Mouse (Mus musculus) mammary gland, adult 2 months (tissue): Measurements from ENCODE around the gene Klk1b11. TPM values are rescaled to one million over a fixed set of nuclear protein-coding genes. Genes with fewer than 3 reads are reported as not detected.

Experiments used
- polyA plus RNA-seq: library from polyadenylated mRNA; depleted of rRNA; stranded (reverse); fragments of >200 nt; gene quantifications from 2 replicates; pipeline ENCODE4 v1.2.3, GENCODE M21; 2012; ENCODE audit warnings: low replicate concordance; rRNA removed

Gene Klk1b11
- 0.14 TPM in 1 of 2 replicates, not detected in the other for polyA plus RNA-seq

DNA sequence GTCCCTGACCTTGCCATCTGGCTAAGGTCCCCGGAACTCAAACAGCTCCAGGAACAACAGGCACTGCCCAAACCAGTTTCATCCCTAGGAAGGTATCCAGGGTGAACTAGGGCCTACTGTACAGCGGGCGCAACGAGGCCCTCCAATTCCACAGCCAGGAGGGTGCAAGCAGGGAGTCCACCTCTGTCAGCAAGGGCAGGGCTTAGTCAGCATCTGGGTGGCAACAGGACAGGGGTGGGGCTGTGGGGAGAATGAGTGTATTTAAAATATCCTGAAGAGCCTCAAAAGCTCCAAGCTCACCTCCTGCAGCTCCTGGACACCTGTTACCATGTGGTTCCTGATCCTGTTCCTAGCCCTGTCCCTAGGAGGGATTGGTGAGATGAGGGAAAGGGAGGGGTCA lies at the start of gene Klk1b11:
Gene Klk1b11 (plus strand): TSS at position 301 of the 400 bp plus-strand sequence.

DNA sequence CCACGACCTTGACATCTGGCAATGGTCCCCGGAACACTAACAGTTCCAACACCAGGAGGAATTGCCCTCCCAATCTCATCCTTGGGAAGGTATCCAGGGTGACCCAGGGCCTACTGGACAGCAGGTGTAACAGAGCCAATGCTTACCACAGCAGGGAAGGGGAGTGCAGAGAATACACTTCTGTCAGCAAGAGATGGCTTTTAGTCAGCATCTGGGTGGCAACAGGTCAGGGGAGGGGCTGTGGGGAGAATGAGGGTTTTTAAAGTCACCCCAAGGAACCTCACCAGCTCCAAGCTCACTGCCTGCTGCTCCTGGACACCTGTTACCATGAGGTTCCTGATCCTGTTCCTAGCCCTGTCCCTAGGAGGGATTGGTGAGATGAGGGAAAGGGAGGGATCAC lies 45.3 kb upstream of the Klk1b11 start, which contains the start of gene Klk1b8:
Gene Klk1b8 (plus strand): TSS at position 301 of the 400 bp plus-strand sequence.

DNA sequence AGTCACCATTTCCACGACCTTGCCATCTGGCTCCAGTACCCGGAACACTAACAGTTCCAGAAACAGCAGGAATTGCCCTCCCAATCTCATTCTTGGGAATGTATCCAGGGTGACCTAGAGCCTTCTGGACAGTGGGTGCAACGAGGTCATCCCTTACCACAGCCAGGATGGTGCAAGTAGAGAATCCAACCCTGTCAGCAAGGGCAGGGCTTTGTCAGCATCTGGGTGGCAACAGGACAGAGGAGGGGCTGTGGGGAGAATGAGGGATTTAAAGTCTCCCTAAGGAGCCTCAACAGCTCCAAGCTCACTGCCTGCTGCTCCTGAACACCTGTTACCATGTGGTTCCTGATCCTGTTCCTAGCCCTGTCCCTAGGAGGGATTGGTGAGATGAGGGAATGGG lies 29.2 kb upstream of the Klk1b11 start, which contains the start of gene Klk1b1:
Gene Klk1b1 (plus strand): TSS at position 301 of the 400 bp plus-strand sequence.

DNA sequence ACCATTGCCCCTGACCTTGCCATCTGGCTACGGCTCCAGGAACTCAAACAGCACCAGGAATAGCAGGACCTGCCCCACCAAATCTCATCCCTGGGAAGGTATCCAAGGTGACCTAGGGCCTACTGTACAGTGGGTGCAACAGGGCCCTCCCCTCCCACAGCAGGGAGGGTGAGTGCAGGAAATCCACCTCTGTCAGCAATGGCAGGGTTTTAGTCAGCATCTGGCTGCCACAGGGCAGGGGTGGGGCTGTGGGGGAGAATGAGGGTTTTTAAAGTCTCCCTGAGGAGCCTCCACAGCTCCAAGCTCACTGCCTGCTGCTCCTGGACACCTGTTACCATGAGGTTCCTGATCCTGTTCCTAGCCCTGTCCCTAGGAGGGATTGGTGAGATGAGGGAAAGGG lies 19.9 kb upstream of the Klk1b11 start, which contains the start of gene Klk1b9:
Gene Klk1b9 (plus strand): TSS at position 301 of the 400 bp plus-strand sequence.

DNA sequence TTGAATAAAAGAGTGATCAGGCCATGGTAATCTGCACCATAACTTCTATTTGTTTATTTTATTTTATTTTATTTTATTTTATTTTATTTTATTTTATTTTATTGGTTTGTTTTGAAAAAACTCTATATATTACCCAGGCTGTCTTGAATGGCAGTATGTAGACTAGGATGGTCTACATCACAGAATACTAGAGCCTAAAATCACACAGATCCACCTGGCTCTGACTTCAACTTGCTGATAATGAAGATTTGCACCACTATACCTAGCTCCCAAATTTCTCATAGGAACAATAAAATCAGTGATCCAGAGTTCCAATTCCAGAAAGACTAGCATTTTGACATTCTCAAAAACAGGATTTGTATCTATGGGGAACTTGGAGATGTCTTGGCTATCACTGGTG lies 16.2 kb downstream of the Klk1b11 start, which contains the start of gene Klk1b26:
Gene Klk1b26 (plus strand): TSS at position 301 of the 400 bp plus-strand sequence.

Other genes starting within 250 kb of the Klk1b11 start
- not detected in 2 replicates for gene Klk12, start 227.0 kb upstream of the Klk1b11 start, polyA plus RNA-seq
- 2.4 and 4.7 TPM in 2 replicates for gene Klk11, start 221.3 kb upstream of the Klk1b11 start, polyA plus RNA-seq
- gene Klk10, start 214.8 kb upstream of the Klk1b11 start, polyA plus RNA-seq = 0.98 and 8.7 TPM in 2 replicates
- 0.14 and 0.30 TPM in 2 replicates for gene Klk9, start 204.0 kb upstream of the Klk1b11 start, polyA plus RNA-seq
- 7.4 and 14.6 TPM in 2 replicates for gene Klk8, start 198.3 kb upstream of the Klk1b11 start, polyA plus RNA-seq
- 0.11 and 4.9 TPM in 2 replicates for gene Klk7, start 184.6 kb upstream of the Klk1b11 start, polyA plus RNA-seq
- 0.82 TPM in 1 of 2 replicates, not detected in the other for gene Klk6, start 171.4 kb upstream of the Klk1b11 start, polyA plus RNA-seq
- gene Klk5, start 153.9 kb upstream of the Klk1b11 start, polyA plus RNA-seq = 0.14 and 3.3 TPM in 2 replicates
- not detected in 2 replicates for gene Klk4, start 114.7 kb upstream of the Klk1b11 start, polyA plus RNA-seq
- gene Klk15, start 62.1 kb upstream of the Klk1b11 start, polyA plus RNA-seq = not detected in 2 replicates
- 0.14 TPM in 1 of 2 replicates, not detected in the other for gene Klk1b8, start 45.2 kb upstream of the Klk1b11 start, polyA plus RNA-seq
- gene Klk1b1, start 29.1 kb upstream of the Klk1b11 start, polyA plus RNA-seq = not detected in 2 replicates
- gene Klk1b9, start 19.8 kb upstream of the Klk1b11 start, polyA plus RNA-seq = not detected in 2 replicates
- 0.09 TPM in 1 of 2 replicates, not detected in the other for gene Klk1b26, start 16.3 kb downstream of the Klk1b11 start, polyA plus RNA-seq
- gene Klk1b27, start 56.4 kb downstream of the Klk1b11 start, polyA plus RNA-seq = 1.4 and 3.0 TPM in 2 replicates
- gene Klk1b21, start 106.5 kb downstream of the Klk1b11 start, polyA plus RNA-seq = not detected in 2 replicates
- gene Klk1b22, start 116.8 kb downstream of the Klk1b11 start, polyA plus RNA-seq = not detected in 2 replicates
- gene Klk1b16, start 140.9 kb downstream of the Klk1b11 start, polyA plus RNA-seq = not detected in 2 replicates
- not detected in 2 replicates for gene Klk1b24, start 192.4 kb downstream of the Klk1b11 start, polyA plus RNA-seq
- not detected in 2 replicates for gene Klk1b3, start 202.3 kb downstream of the Klk1b11 start, polyA plus RNA-seq
- not detected in 2 replicates for gene Klk1b4, start 211.6 kb downstream of the Klk1b11 start, polyA plus RNA-seq
- gene Klk1b5, start 220.1 kb downstream of the Klk1b11 start, polyA plus RNA-seq = not detected in 2 replicates
- gene Klk1, start 229.5 kb downstream of the Klk1b11 start, polyA plus RNA-seq = 5.2 and 8.6 TPM in 2 replicates
- gene Gm36864, start 240.3 kb downstream of the Klk1b11 start, polyA plus RNA-seq = not detected in 2 replicates